Mouse (Mus musculus): ENCODE results near the gene Plbd1.

Gene Plbd1

DNA sequence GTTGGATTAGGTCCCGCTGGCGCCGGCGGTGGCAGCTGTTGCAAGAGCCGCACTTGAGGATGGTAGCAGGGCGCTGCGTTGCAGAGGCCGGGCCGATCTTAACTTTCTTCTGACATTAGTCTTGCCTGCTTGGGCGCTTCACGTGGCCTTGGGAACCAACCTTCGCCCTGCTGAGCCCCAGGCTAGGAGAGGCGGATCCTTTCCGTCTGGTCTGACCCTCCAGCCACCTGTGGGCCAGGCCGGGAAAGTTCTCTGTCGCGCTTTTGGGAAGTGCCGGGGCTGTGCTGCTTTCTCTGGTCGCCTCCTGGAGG is at the start of gene Plbd1:
TSS of gene Plbd1 (minus strand) at position 223 of the 311 bp plus-strand sequence.
- peak; percentile 34 to 64 for DNase-seq (ENCODE audit: low spot score in 2 of 2)

DNA sequence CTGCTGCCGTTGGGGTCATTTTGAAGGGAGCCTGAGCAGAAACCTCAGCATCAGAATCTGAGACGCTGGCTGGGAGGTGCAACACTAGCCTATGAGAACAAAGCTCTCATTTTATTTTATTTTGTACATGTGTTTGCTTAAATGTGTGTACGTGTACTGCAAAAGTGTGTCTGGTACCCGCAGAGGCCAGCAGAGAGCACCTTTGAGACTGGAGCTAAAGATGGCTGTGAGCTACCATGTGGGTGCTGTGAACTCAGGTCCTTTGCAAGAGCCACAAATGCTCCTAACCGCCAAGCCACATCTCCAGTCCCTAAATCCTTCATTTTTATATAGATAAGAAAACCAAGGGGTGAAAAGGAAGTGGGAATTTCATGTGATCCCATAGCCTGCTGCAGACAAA is 48.7 kb upstream of the Plbd1 start:
- DNase-seq (ENCODE audit: low spot score in 2 of 2): no peak

DNA sequence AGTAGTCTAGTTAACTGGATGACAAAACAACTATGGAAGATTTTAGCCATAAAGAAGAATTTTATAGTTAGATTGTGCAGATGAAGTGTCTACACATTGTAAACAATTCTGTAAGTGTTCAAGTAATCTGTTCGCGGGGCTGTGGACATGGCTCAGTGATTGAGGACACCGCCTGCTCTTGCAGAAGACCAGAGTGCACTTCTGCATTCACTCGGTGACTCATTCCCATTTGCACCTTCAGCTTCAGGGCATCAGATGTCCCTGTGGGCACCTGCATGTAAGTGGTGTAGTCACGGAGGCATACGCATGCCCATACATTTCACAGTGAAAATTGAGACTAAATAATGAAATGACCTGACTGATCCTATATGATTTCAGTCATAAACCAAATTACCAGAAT is 46.9 kb upstream of the Plbd1 start:
- DNase-seq (ENCODE audit: low spot score in 2 of 2): no peak

DNA sequence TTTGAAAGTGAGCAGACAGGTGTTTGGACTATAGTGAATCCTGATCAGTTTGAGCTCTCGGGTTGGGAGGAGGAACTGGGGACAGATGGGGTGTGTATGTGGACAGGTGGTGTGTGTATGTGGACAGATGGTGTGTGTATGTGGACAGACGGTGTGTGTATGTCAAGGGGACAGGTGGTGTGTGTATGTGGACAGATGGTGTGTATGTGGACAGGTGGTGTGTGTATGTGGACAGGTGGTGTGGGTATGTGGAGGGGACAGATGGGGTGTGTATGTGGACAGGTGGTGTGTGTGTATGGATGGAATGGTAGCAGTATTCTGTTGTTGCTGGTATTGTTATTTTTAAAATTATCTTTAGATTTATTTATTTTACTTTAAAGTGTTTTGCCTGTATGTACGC is 40.1 kb upstream of the Plbd1 start:
- DNase-seq (ENCODE audit: low spot score in 2 of 2): no peak

DNA sequence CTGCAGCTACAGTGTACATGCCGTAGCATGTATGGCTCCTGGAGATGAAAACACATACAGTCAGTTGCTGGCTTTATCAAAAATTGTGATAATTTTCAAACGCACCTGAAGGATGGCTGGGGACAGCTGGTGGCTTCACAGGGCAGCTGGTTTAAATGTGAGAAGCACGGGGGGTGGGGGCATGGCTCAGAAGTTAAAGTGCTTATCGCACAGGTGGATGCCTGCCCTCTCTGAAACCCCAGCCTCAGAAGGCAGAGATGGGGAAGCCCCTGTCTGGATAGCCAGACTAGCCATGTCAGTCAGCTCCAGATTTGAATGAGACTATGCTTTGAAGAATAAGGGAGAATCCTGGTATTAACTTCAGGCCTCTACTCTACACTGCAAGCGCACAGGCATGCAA is 39.5 kb upstream of the Plbd1 start:
- no peak for DNase-seq (ENCODE audit: low spot score in 2 of 2)

DNA sequence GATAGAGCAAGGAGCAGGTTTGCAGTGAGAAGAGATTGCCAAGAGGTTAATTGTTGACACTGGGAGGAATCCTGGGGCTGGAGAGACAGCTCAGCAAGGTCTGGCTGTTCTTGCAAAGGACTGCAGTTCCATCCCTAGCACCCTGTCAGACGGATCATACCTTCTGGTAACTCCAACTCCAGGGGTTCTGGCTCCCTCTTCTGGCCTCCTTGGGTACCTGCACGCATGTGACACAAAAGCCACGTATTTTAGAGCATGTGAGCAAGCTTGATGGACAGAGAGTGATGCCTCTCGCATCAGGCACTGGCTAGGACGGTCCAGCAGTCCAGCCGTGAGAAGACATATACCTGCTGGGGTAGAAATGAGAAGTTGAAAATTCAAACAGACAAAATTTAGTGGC is 29.6 kb upstream of the Plbd1 start:
- no peak for DNase-seq (ENCODE audit: low spot score in 2 of 2)

DNA sequence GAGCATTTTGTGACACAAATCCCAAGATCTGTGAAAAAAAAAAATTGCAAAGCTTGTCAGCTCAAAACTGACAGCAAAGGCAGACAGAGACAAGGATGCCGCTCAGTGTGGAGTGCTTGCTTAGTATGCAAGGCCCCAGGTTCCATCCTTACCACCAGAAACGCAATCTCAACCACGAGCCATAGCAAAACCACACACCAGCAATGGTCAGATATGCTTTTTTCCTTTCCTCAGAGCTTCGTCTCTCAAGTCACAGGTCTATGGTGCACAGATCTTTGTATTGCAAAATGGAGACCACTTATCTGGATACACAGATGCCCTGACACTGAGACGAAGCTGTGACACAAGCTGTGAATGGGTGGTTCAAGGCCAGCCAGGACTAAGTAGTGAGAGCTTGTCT is 28.8 kb upstream of the Plbd1 start:
- no peak for DNase-seq (ENCODE audit: low spot score in 2 of 2)

DNA sequence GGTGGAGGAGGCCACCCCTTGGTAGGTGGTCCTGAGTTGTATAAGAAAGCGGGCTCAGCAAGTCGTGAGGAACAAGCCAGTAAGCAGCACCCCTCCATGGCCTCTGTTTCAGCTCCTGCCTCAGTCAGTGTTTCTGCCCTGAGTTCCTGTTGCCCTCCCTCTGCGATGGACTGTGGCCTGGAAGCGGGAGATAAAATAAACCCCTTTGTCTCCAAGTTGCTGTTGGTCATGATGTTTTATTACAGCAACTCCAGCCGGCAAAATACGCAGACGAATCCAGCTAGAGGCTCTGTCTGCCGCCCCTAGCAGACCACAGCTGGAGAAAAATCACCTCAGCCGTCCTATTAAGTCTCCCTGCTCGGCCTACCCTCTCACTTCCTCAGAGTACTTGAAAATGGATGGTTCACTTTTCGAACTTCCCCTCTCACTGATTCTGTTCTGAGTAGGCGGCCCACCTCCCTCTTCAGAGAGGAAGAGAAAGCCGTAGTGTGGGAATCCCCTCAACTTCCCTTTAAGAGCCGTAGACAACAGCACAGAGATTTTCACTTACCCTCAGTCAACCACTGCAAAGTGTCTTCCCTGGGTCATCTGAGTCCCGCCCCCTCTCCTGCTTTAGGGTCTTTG is 28.2 kb upstream of the Plbd1 start:
- no peak for DNase-seq (ENCODE audit: low spot score in 2 of 2)

DNA sequence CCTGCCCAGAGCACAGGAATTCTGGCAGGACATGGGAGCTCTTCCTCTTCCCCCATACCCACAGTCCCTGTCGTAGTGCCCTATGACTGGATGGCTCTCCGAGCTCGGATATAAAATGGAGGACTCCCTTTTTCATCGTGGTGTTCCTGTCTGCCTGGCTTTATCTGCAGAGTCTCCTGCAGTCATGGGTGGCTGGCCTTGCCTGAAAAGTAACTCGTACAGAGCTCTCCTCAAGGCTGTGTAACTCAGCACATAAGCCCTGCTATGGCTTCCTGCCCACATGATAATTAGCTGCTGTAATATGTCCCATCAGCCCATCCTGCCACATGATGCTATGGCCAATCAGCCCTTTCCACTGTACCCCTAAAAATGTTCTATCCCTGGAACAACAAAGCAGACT is 23.7 kb upstream of the Plbd1 start:
- no peak for DNase-seq (ENCODE audit: low spot score in 2 of 2)

DNA sequence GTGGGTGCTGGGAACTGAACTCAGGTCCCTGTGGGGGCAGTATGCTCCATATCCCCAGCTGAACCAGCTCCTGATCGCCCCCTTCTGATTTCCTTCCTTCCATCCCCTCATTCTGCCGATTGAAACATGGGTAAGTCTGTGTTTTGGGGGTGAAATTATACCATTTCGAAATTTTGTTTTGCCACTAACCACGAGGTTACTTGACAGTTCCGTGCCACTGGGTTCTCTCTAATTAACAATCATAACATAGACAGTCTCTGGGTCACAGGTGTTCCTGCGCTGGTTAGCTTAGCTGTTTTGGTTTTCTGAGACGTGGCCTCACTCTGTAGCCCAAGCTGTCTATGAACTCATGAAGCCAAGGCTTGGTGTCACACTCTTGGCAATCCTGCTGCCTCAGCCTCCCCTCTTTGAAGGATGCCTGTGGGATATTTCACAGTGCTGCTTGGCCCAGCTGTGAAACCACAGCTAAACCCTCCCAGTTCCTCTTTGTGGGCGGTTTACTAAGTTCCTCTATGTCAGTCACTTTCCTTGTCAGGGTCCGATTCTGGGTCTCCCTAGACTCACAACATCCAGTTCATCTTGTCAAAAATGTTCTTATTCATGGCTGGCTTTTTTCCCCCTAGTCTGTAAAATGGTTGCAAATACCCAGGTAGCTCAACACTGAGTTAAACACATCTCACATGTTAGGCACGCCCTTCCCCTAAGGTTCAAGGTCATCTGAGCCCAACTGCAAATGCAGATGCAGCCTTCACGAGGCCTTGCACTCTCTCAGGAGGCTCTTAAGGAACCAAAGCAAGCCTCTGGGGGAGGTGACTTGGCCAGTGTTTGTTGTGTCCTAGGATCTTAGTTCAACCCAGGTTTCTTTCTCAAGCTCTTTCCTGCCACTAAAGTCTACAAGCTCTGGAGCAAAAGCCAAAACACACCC is 21.9 kb upstream of the Plbd1 start:
- no peak for DNase-seq (ENCODE audit: low spot score in 2 of 2)

DNA sequence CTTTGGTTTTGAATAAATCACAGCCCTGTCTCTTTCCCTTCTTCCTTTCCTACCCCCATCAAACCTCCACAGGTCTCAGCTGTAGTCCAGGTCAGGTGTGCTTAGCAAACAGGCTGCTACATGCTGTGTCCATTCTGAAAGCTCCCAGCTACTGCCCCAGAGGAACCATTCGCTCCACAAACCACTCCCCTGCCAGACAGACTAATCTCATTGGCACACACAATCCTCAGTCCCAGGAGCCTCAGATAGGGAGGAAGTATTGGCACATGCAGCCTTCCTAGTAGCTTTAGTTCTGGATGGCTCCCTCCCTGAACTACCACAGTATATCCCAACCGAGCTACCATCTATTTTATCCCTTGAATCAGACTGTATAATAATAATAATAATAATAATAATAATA is 17.7 kb upstream of the Plbd1 start:
- DNase-seq (ENCODE audit: low spot score in 2 of 2): no peak

DNA sequence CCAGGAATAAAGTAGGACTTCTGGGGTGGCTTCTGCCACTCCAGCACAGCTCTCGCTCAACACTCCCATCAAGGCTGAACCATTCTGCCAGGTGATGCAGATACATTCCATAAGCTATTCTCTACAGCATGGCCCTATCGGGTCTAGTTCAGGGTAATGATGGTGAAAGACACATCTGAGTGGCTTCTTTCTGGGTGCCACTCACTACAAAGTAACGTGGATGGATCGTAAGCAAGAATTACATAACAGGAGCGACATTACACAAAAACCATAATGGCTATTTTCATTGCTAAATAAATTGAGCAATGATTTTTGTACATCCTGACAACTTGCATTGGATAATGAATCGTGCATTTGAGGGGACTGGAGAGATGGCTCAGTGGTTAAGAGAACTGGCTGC is 13.2 kb upstream of the Plbd1 start:
- DNase-seq (ENCODE audit: low spot score in 2 of 2): no peak

DNA sequence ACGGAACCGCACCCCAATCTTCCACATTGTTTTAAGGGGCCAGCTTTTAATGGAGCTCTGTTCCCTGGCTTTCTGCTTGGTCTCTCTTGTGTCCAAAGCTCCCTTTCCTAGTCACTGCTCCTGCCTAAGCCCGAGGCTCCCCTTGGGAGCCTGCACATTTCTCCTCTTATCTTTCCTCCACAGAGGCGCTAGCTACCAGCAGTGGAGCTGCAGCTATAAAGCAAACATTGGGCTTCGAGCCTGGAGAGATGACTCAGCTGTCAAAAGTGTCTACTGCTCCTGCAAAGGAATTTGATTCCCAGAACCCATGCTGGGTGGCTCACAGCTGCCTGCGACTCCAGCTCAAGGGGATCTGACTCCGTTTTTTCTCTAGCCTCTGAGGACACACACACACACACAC is 10.7 kb upstream of the Plbd1 start:
- DNase-seq (ENCODE audit: low spot score in 2 of 2): peak in 1 of 2 experiments; percentile 33

DNA sequence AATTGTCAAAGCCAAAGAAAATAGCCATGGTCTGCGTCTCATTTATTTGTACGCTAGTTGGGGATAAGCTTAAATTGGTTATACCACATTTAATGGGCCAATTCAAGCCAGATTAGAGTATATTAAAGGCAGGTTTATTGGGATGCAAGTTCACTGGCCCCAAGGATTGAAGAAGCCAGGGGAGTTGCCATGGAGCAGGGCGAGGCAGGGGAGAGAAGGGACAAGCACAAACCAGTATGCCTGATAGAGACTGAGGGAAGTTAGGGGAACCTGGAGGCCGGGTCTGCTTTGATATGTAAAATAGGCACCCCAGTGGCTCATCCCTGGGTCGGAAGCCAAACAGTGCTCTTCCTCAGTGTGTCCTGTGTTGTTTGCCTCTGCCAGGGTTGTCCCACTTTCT is 7.5 kb upstream of the Plbd1 start:
- no peak for DNase-seq (ENCODE audit: low spot score in 2 of 2)

DNA sequence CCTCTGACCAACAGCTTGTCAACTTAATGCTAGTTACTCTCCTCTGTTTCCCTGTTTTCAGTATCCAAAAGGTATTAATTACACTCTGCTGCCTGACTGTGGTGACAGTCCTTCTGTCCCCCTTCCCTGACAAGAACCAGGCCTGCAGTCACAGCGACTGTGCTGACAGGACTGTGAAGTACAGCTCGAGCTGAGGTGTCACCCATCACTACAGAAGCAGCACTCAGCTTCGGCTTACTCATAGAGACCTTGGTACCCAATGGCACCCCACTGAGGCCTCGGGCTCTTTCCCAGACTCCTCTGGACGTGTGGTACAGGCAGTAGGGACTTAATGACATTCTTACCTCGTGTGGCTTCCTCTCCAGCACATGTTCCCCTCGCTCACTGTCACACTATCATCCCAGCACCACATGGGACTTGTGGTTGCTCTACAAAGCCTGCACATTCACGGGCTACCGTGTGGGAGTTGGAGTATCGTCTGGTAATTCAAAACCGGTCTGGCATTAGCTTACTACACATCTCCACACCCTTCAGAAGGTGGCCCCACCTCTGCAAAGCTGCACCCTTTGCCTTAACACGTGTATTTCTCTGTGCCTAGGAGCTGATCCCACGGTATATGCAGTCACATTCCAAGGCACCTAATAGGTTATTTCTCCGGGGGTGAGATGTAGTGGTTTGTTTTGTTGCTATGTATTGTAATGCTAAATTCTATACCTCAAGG is 6.7 kb upstream of the Plbd1 start:
- DNase-seq (ENCODE audit: low spot score in 2 of 2): no peak

DNA sequence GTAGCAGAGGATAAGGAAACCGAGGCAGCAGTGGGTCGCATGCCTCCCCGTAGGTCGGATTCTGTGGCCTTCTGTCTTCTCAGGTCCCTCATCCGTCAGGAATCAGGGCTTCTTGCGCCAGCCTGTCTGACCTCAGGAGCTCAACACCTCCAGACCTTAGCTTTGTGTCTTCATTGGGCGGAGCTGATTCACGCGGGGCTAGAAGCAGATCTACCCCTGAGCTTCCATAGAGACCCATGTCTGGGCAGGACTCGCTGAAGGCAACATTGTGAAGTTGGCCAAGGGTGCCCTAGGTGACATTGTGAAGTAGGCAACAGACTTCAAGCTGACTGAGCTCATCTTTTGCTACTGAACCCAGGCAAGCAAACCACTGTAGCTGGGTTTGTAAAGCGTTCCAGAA is 335 bp upstream of the Plbd1 start:
- DNase-seq (ENCODE audit: low spot score in 2 of 2): no peak

DNA sequence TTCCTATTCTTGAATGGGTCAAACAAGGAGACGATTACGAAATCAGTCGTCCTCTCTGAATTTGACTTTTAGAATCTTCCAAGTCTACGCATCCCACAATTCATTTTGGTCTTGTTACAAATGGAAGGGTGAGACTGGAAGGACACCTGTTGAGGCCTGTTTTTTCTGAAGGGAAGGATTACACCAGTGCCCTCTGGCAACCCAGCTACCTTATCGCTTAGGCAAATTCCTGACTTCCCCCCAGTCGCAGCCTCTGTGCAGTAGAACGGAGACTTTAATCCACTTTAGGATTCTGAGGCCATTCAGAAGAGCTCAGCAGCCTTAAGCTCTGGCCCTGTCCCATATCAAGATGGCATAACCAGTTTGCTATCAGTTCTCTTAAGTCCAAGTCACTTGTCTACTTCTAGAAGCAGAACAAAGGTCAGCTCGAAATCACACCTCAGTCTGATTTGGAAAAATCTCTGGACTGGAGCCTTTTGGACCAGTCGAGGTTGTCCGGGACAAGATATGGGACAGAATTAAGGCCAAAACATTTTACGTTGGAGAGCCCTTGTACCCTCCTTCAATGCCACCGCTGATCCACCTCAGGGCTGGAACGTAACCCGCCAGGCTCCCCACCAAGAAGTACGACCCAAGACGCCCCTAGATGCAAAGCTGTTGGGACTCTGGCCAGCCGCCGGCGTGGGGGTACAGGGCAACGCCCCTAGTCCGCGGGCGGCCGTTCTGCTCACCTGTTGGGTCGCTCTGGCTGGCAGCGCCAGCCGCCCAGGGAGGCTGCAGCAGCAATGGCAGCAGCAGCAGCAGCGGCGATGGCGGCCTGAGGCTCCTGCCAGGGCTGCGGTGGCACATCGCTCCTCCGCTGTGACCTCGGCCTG is 660 bp downstream of the Plbd1 start:
- no peak for DNase-seq (ENCODE audit: low spot score in 2 of 2)

DNA sequence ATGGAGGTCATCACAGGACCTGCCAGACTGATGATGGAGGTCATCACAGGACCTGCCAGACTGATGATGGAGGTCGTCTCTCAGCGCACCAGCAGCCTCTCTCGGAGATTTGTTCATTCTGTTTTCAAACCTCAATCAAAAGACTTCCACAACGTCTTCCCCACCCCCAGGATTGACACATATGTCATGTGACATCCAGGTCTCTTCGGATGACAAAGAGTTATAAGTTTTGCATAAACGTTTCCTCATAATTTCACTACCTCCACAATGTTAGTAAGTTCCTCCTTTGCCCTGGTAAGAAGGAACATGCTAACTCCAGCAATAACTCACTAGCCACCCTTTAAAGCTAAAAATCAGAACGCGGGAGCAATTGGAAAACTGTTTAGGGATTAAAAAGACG is 2.5 kb downstream of the Plbd1 start:
- no peak for DNase-seq (ENCODE audit: low spot score in 2 of 2)

DNA sequence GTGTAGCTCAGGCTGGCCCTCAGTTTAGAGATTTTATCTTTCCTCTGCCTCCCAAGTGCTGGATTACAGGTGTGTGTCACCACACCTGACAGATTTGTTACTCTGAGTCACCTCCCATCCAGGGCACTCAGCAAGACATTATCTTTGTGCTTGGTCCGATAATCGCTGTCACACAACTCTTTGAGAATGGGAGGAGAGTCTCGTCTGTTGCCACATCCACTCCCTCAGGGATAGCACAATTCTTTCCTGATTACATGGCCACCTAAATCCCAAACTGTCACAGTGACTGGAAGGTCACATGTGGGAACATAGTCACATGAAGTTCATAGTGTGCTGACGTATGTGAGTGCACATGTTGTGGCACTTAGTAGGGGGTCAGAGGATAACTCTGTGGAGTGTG is 3.4 kb downstream of the Plbd1 start:
- DNase-seq (ENCODE audit: low spot score in 2 of 2): no peak

DNA sequence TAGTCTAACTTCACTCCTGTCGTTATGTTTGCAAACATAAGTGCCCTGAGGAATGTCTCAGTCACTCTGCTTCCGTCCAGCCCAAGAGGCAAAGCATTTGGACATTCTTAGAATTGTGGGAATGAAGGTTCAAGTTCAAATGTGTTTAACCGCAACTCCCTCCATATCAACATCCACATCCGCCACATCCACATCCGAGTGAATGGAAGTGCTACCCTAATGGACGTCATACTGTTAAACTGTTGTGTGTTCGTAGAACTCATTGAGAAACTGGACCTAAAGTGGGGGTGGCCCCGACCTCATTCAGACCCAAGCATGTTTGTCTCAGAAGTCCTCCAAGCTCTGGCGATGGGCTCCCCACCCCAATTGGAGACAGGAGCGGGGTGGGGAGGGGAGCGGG is 5.9 kb downstream of the Plbd1 start:
- DNase-seq (ENCODE audit: low spot score in 2 of 2): no peak

DNA sequence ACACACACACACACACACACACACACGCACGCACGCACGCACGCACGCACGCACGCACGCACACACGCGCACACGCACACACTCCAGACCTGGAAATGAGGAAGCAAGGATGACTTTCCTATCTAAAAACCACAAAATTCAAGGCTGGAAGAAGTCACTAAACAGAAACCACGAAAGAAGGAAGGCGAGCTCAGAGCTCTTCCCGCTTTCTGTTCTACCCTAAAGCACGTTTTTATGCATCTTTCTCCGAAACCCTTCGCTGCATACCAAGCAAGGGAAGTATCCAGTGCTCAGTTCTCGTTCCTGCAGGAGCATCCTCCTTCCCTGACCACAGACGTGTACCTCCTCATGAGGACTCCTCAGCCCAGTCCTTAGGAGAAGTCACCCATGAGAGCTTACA is 7.3 kb downstream of the Plbd1 start:
- DNase-seq (ENCODE audit: low spot score in 2 of 2): no peak

DNA sequence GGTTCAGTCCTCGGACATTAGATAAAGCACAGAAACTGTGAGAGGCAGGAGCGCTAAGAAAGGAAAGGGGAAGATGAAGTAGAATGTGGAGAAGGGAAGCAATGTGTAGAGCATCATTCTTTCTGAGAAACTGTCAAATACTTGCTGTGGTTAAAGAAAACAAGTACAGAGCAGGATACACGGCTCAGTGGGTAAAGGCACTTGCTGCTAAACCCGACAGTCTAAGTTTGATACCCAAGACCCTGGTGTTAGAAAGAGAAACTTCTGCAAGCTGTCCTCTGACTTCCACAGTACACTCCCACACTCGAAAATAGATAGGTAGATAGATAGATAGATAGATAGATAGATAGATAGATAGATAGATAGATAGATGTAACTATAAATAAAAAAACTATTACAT is 8.4 kb downstream of the Plbd1 start:
- DNase-seq (ENCODE audit: low spot score in 2 of 2): no peak

All from urinary bladder, postnatal 4 days (tissue).